Mouse (Mus musculus): ENCODE measurements around the gene Ccdc88c. TPM values are rescaled to one million over a fixed set of nuclear protein-coding genes. Genes with fewer than 3 reads are reported as not detected.

Ccdc88c gene
- polyA plus RNA-seq, 3 experiments from 2014 or later, result 65.8 to 96.2 (median 95.7) TPM

DNA sequence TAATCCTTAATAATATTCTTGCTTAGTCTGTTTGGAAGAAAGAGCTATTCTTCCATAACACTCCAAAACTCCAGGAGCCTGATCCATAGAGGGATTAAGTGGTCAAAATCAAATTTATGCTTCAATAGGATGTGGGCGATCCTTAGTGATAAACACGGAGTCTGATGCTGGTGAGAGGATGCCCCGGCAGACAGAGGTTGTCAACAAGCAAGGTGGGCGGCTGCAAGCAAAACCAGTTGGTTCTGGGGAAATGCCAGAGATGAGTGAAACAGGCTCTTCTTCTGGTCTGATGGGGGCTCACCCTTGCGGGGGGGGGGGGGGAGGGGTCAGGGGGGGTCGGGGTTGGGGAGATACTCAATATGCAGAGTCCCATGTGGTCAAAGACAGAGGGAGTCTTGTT lies 152.9 kb downstream of the Ccdc88c start:
- ATAC-seq, result peak; percentile 54

DNA sequence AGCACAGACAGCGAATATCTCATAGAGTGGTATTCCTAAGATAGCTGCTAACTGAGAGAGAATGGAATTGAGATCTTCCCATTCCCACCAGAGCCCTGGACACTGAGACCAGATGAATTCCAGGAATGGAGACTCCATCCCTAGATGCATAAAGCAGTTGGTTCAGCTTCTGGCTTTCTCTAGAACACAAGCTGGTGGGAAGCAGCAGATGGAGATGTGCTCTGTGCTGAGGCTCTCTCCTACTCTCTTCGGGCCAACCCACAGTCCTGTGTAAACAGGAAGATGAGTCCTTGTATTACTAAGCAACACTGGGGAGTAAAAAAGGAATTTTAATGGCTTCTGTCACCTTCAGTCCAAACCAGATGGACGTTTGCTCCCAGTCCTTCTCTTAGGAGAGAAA lies 153.3 kb downstream of the Ccdc88c start:
- ATAC-seq, result no peak

DNA sequence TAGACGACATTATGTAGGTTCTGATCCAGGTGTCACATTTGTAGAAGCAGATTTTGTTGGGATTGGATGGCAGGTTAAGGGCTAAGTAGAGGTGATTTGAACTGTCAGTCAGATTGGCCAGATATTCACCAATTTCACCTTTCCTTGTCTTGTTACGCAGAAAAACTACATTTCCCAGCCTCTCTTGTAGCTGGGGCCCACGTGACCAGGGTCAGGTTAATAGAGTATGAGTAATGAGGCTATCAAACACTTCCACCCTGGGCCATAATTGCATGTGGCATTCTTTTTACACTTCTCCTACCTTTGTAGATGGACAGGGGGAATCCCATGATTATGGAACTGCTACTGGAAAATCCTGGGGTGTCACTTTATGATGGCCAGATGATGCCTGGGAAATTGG lies 155.2 kb downstream of the Ccdc88c start:
- no peak for ATAC-seq

- peak; percentile 55 for ATAC-seq
Measured at GRCm38 (mm10) chr12:100871841-100872240, 157.0 kb downstream of the Ccdc88c start.

- no peak for ATAC-seq
Measured at GRCm38 (mm10) chr12:100871234-100871633, 157.6 kb downstream of the Ccdc88c start.

DNA sequence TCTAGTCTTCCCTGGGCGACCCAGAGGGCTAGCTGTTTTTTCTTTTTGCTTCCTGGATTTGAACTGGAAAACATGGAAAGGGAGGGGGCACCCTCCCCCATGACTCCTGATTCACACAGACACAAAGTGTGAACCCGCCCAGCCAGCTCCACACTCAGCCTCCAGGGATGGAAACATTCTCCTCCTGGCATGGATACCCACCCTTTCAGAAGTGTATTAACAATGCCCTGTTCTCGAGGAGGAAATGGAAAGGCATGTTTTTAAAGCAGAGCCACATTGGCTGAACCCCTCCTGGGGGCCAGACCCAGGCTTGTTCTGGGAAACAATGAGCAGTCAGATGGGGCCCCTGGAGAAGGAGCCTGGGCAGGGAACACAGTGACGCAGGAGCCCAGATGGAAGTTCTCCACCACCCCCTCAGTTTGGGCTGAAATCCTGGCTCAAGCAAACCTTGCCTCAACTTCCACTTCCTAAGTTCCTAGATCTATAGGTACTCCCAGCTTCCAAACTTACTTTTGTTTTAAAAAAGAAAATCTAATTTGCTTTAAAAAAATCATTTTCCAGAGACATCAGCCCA lies 160.7 kb downstream of the Ccdc88c start:
- ATAC-seq, result no peak

GRCm38 (mm10) chr12:100867097-100867496 lies 161.8 kb downstream of the Ccdc88c start:
- ATAC-seq, result no peak

DNA sequence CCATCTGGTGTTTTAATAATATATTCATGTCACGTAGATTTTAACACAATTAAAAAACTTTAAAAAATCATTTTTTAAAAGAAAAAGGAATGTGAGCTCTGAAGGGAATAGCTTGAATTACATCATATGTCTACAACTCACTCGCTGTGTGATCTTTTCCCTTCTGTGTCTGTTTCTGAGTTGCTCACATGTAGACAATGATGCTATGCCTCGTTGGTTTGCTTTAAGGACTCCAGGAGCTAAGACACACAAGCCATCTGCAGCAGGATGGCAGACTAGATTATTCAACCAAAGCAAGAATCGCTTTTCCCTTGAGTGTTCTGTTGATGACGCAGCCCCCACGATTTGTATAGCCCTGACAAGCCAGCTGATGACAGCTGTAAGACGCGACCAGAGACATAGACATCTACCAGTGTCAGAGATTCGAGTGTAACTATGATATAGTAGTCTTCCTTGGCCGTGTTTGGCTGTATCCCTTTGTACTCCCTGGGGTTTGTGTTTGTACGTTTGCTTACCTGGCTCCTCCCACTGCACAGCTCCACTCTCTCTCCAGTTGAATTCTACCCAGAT lies 163.3 kb downstream of the Ccdc88c start:
- no peak for ATAC-seq

- no peak for ATAC-seq
Measured at GRCm38 (mm10) chr12:100865072-100865471, 163.8 kb downstream of the Ccdc88c start.

DNA sequence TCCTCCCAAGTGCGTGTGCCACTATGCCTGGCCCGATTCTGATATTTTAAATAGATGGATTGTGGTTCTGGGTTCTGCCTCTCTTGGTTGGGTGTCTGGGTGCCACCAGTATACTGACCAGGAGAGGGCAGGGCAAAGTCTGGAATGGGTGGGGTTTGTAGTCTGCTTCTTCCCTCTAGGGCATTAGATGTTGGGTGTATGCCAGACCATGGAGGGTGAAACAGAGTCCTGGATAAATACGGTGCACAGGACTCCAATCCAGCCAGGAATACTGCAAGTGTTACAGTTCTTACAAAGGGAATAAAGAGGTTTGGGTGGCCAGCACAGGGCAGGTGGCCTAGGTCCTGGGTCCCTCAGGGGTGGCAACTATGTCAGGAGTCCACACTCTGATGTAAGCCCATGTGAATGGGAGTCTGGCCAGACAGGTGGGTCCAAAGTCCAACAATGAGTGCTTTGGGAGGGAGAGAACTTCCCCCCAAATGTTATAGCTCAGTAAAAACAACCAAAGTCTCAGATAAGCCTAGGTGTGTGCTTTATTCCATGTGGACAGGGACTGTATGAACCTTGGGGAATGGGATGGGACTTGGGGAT lies 165.9 kb downstream of the Ccdc88c start:
- ATAC-seq, result no peak

DNA sequence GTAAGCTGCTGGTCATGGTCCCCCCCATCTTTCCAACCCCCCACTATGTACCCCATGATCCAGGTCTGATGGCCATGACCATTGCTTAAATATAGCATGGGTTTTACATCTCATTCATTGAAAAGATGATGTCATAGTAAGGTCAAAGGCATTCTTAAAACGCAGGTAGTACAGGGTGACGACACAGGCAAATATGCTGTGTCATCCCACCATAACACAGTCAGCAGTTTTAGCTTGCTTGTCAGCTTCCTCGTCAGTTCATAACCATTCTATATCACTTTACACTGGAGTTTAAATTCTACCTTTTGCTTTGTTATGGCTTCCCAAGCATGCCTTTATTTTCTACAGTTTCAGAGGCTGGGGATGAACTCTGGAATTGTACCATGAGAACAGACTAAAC lies 166.6 kb downstream of the Ccdc88c start:
- no peak for ATAC-seq

Other genes starting within 250 kb of the Ccdc88c start
- 10 to 100 TPM; 12.6 to 19.5 (median 14.1) TPM for gene Dglucy, start 250.0 kb downstream of the Ccdc88c start, polyA plus RNA-seq (2017; shearing (Covaris generic))
- gene Gpr68, start 120.9 kb downstream of the Ccdc88c start, polyA plus RNA-seq (2017; shearing (Covaris generic)), result 10 to 100 TPM; 67.5 to 92.0 (median 70.5) TPM
- 10 to 100 TPM; 29.1 to 41.7 (median 32.4) TPM for gene Ppp4r3a, start 54.6 kb upstream of the Ccdc88c start, polyA plus RNA-seq (2017; shearing (Covaris generic))

All from inflammation-experienced regulatory T-cells, adult 6 months (primary cell).